Mouse (Mus musculus): ENCODE measurements around the gene Pnpla8. TPM values are rescaled to one million over a fixed set of nuclear protein-coding genes. Genes with fewer than 3 reads are reported as not detected.
"Not testable (repeated sequence)": the region's sequence is repeated elsewhere in the genome, so short reads cannot be mapped to it uniquely, and the experiment has no call there.

Pnpla8 gene
- polyA plus RNA-seq, 1 experiment = 3.8 TPM

GRCm38 (mm10) chr12:44274125-44274835 lies 53.1 kb downstream of the Pnpla8 start:
- Histone ChIP-seq H3K27me3 (ENCODE audit: control insufficient read depth, insufficient read depth, low read length) (no peaks in the 10 kb centered on the region), H3K36me3 (ENCODE audit: control insufficient read depth, insufficient read depth, low read length) (no peaks in the 10 kb centered on the region), H3K4me1 (ENCODE audit: control insufficient read depth, insufficient read depth, insufficient read length, low read length) (no peaks in the 10 kb centered on the region), H3K4me3 (ENCODE audit: low read depth, low read length) (no peak overlapping the region), H3K27ac (ENCODE audit: insufficient read depth, low read depth, low read length) (no peak overlapping the region)
- 79% methylated on average over 6 of the region's 6 CpGs for WGBS
- TF ChIP-seq CTCF (IDR thresholded peaks at IDR 0.05; ENCODE audit: extremely low read depth, insufficient read length, insufficient replicate concordance, low read depth, low read length) (no peak), POLR2A (IDR thresholded peaks at IDR 0.05; ENCODE audit: low read depth, low read length) (no peak)

- not testable (repeated sequence) for H3K27me3 ChIP-seq (ENCODE audit: control insufficient read depth, insufficient read depth, low read length)
- 41% methylated on average over 2 of the region's 2 CpGs for WGBS
These were observed 59.0 kb downstream of the Pnpla8 start for GRCm38 (mm10) chr12:44280147-44280546.

GRCm38 (mm10) chr12:44281534-44281933 lies 60.4 kb downstream of the Pnpla8 start:
- WGBS = 37% methylated on average over 3 of the region's 3 CpGs
- no peak for TF ChIP-seq POLR2A (IDR thresholded peaks at IDR 0.05; ENCODE audit: low read depth, low read length)
- Histone ChIP-seq H3K36me3 (ENCODE audit: control insufficient read depth, insufficient read depth, low read length) (peaks cover 8% of the 10 kb centered on the region), H3K4me1 (ENCODE audit: control insufficient read depth, insufficient read depth, insufficient read length, low read length) (peaks cover 3% of the 10 kb centered on the region; the same call in 1 of the 2 replicates), H3K4me3 (ENCODE audit: low read depth, low read length) (no peak overlapping the region), H3K27me3 (ENCODE audit: control insufficient read depth, insufficient read depth, low read length) (no peaks in the 10 kb centered on the region), H3K27ac (ENCODE audit: insufficient read depth, low read depth, low read length) (no peak overlapping the region)

More at GRCm38 (mm10) chr12:44280147-44280546, 59.0 kb downstream of the Pnpla8 start:
- not testable (repeated sequence) for H3K27ac ChIP-seq (ENCODE audit: insufficient read depth, low read depth, low read length); H3K36me3 ChIP-seq (ENCODE audit: control insufficient read depth, insufficient read depth, low read length); H3K4me1 ChIP-seq (ENCODE audit: control insufficient read depth, insufficient read depth, insufficient read length, low read length); H3K4me3 ChIP-seq (ENCODE audit: low read depth, low read length)

GRCm38 (mm10) chr12:44283378-44283777 lies 62.2 kb downstream of the Pnpla8 start:
- no peaks in the 10 kb centered on the region for H3K27me3 ChIP-seq (ENCODE audit: control insufficient read depth, insufficient read depth, low read length)
- H3K4me3 ChIP-seq (ENCODE audit: low read depth, low read length) = no peak overlapping the region
- peaks cover 3% of the 10 kb centered on the region; the same call in 1 of the 2 replicates for H3K4me1 ChIP-seq (ENCODE audit: control insufficient read depth, insufficient read depth, insufficient read length, low read length)
- H3K36me3 ChIP-seq (ENCODE audit: control insufficient read depth, insufficient read depth, low read length) = peaks cover 13% of the 10 kb centered on the region
- whole genome bisulfite sequencing = 66% methylated on average over 9 of the region's 9 CpGs
- no peak overlapping the region for H3K27ac ChIP-seq (ENCODE audit: insufficient read depth, low read depth, low read length)
- TF ChIP-seq CTCF (IDR thresholded peaks at IDR 0.05; ENCODE audit: extremely low read depth, insufficient read length, insufficient replicate concordance, low read depth, low read length) = no peak
- TF ChIP-seq POLR2A (IDR thresholded peaks at IDR 0.05; ENCODE audit: low read depth, low read length) = no peak

- no peaks in the 10 kb centered on the region for H3K27me3 ChIP-seq (ENCODE audit: control insufficient read depth, insufficient read depth, low read length)
- no peaks in the 10 kb centered on the region for H3K4me1 ChIP-seq (ENCODE audit: control insufficient read depth, insufficient read depth, insufficient read length, low read length)
- H3K36me3 ChIP-seq (ENCODE audit: control insufficient read depth, insufficient read depth, low read length) = peaks cover 29% of the 10 kb centered on the region
- no peak overlapping the region for H3K4me3 ChIP-seq (ENCODE audit: low read depth, low read length)
- H3K27ac ChIP-seq (ENCODE audit: insufficient read depth, low read depth, low read length) = no peak overlapping the region
- 91% methylated on average over 8 of the region's 8 CpGs for WGBS
- TF ChIP-seq CTCF (IDR thresholded peaks at IDR 0.05; ENCODE audit: extremely low read depth, insufficient read length, insufficient replicate concordance, low read depth, low read length) = no peak
These were observed 65.8 kb downstream of the Pnpla8 start for GRCm38 (mm10) chr12:44286992-44287391.

GRCm38 (mm10) chr12:44292281-44292680 lies 71.1 kb downstream of the Pnpla8 start:
- Histone ChIP-seq H3K4me3 (ENCODE audit: low read depth, low read length) (no peak overlapping the region), H3K36me3 (ENCODE audit: control insufficient read depth, insufficient read depth, low read length) (peaks cover 20% of the 10 kb centered on the region), H3K4me1 (ENCODE audit: control insufficient read depth, insufficient read depth, insufficient read length, low read length) (no peaks in the 10 kb centered on the region), H3K27ac (ENCODE audit: insufficient read depth, low read depth, low read length) (no peak overlapping the region), H3K27me3 (ENCODE audit: control insufficient read depth, insufficient read depth, low read length) (no peaks in the 10 kb centered on the region)
- TF ChIP-seq POLR2A (IDR thresholded peaks at IDR 0.05; ENCODE audit: low read depth, low read length) = no peak
- TF ChIP-seq CTCF (IDR thresholded peaks at IDR 0.05; ENCODE audit: extremely low read depth, insufficient read length, insufficient replicate concordance, low read depth, low read length) = no peak

- Histone ChIP-seq H3K4me3 (ENCODE audit: low read depth, low read length) (no peak overlapping the region), H3K27ac (ENCODE audit: insufficient read depth, low read depth, low read length) (no peak overlapping the region), H3K27me3 (ENCODE audit: control insufficient read depth, insufficient read depth, low read length) (no peaks in the 10 kb centered on the region), H3K4me1 (ENCODE audit: control insufficient read depth, insufficient read depth, insufficient read length, low read length) (no peaks in the 10 kb centered on the region), H3K36me3 (ENCODE audit: control insufficient read depth, insufficient read depth, low read length) (peaks cover 16% of the 10 kb centered on the region)
- TF ChIP-seq CTCF (IDR thresholded peaks at IDR 0.05; ENCODE audit: extremely low read depth, insufficient read length, insufficient replicate concordance, low read depth, low read length) (no peak), POLR2A (IDR thresholded peaks at IDR 0.05; ENCODE audit: low read depth, low read length) (no peak)
These were observed 79.6 kb downstream of the Pnpla8 start for GRCm38 (mm10) chr12:44300793-44301192.

GRCm38 (mm10) chr12:44304012-44304411 lies 82.8 kb downstream of the Pnpla8 start:
- Histone ChIP-seq H3K27me3 (ENCODE audit: control insufficient read depth, insufficient read depth, low read length) (no peaks in the 10 kb centered on the region), H3K4me3 (ENCODE audit: low read depth, low read length) (no peak overlapping the region), H3K36me3 (ENCODE audit: control insufficient read depth, insufficient read depth, low read length) (peaks cover 29% of the 10 kb centered on the region), H3K4me1 (ENCODE audit: control insufficient read depth, insufficient read depth, insufficient read length, low read length) (no peaks in the 10 kb centered on the region), H3K27ac (ENCODE audit: insufficient read depth, low read depth, low read length) (no peak overlapping the region)
- WGBS = 96% methylated on average over 1 of the region's 1 CpGs
- TF ChIP-seq POLR2A (IDR thresholded peaks at IDR 0.05; ENCODE audit: low read depth, low read length) = no peak
- no peak for TF ChIP-seq CTCF (IDR thresholded peaks at IDR 0.05; ENCODE audit: extremely low read depth, insufficient read length, insufficient replicate concordance, low read depth, low read length)

Data from small intestine, adult 2 months (tissue).